Mouse (Mus musculus) MEL (cell line): ENCODE measurements around the gene Adap2. TPM values are rescaled to one million over a fixed set of nuclear protein-coding genes. Genes with fewer than 3 reads are reported as not detected.
A peak's percentile ranks its signal among the peaks of the same experiment; 100 is the strongest.

ENCODE experiments used
- DNase-seq: peaks from one replicate; pipeline ENCODE4 v3.0.0; 2011; ENCODE audit warnings: low read depth, low spot score
- H3K27ac ChIP-seq: 2 replicates; pipeline ENCODE4 v1.5.1; 2012; ENCODE audit warnings: low read depth, mild to moderate bottlenecking, control low read depth, low read length, moderate library complexity; ENCODE audit not compliant: control insufficient read depth
- H3K27me3 ChIP-seq, 2 experiments: fragments of 150-350 bp in 1 of 2; sonication (generic) in 1 of 2; 2 replicates each; pipeline ENCODE4 v1.6.1; 2012; ENCODE audit warnings: low read length in 2 of 2, mild to moderate bottlenecking in 2 of 2, improper control_type of control experiment in 1 of 2, moderate library complexity in 1 of 2; ENCODE audit not compliant: insufficient read depth in 2 of 2, control insufficient read depth in 1 of 2
- H3K36me3 ChIP-seq, 2 experiments: 2 replicates each; pipeline ENCODE4 v1.6.1; 2012 to 2014; ENCODE audit warnings: low read length in 2 of 2, improper control_type of control experiment in 1 of 2, inconsistent platforms in 1 of 2, mild to moderate bottlenecking in 1 of 2; ENCODE audit not compliant: insufficient read depth in 2 of 2, control insufficient read depth in 1 of 2
- H3K4me1 ChIP-seq, 2 experiments: fragments of 150-350 bp in 1 of 2; sonication (generic) in 1 of 2; 2 replicates each; pipeline ENCODE4 v1.6.1; 2012; ENCODE audit warnings: low read length in 2 of 2, improper control_type of control experiment in 1 of 2, mild to moderate bottlenecking in 1 of 2; ENCODE audit not compliant: insufficient read depth in 2 of 2, control insufficient read depth in 1 of 2
- H3K4me3 ChIP-seq, 2 experiments: fragments of 150-350 bp in 1 of 2; sonication (generic) in 1 of 2; 2 replicates each; pipeline ENCODE4 v1.5.1; 2012; ENCODE audit warnings: low read depth in 2 of 2, low read length in 2 of 2, mild to moderate bottlenecking in 2 of 2, moderate library complexity in 2 of 2, control low read depth in 1 of 2, improper control_type of control experiment in 1 of 2; ENCODE audit not compliant: control insufficient read depth in 1 of 2, insufficient read depth in 1 of 2
- H3K79me2 ChIP-seq: 2 replicates; pipeline ENCODE4 v1.6.1; 2012; ENCODE audit warnings: mild to moderate bottlenecking, low read length, moderate library complexity; ENCODE audit not compliant: control insufficient read depth, poor library complexity, insufficient read depth
- H3K9ac ChIP-seq: 2 replicates; pipeline ENCODE4 v1.6.1; 2012; ENCODE audit warnings: low read depth, mild to moderate bottlenecking, control low read depth, low read length, moderate library complexity; ENCODE audit not compliant: control insufficient read depth, poor library complexity, severe bottlenecking
- H3K9me3 ChIP-seq: fragments of 150-350 bp; sonication (generic); replicated peaks from 2 replicates; pipeline ENCODE4 v1.6.1; 2012; ENCODE audit warnings: mild to moderate bottlenecking, low read length, improper control_type of control experiment, moderate library complexity; ENCODE audit not compliant: insufficient read depth
- BHLHE40 ChIP-seq: IDR thresholded peaks from 2 replicates; pipeline ENCODE4 v1.6.1; 2012; ENCODE audit warnings: low read depth, mild to moderate bottlenecking, inconsistent platforms, low read length, improper control_type of control experiment, borderline replicate concordance
- CHD1 ChIP-seq: IDR thresholded peaks from 2 replicates; pipeline ENCODE4 v1.6.1; 2012; ENCODE audit warnings: low read depth, mild to moderate bottlenecking, inconsistent platforms, low read length, improper control_type of control experiment
- ELF1 ChIP-seq: IDR thresholded peaks from 2 replicates; pipeline ENCODE4 v1.6.1; 2014; ENCODE audit warnings: low read depth, mild to moderate bottlenecking, inconsistent platforms, low read length, improper control_type of control experiment, moderate library complexity
- EP300 ChIP-seq, 2 experiments: IDR thresholded peaks; 2 replicates each; pipeline ENCODE4 v1.6.1; 2011; ENCODE audit warnings: improper control_type of control experiment in 2 of 2, low read length in 2 of 2, low read depth in 1 of 2, mild to moderate bottlenecking in 1 of 2
- GABPA ChIP-seq: IDR thresholded peaks from 2 replicates; pipeline ENCODE4 v1.6.1; 2012; ENCODE audit warnings: low read depth, mild to moderate bottlenecking, inconsistent platforms, low read length, improper control_type of control experiment, moderate library complexity
- KAT2A ChIP-seq: conservative IDR thresholded peaks from 2 replicates; pipeline ENCODE4 v1.6.1; 2012; ENCODE audit warnings: low read depth, low read length, improper control_type of control experiment, inconsistent platforms
- MAFK ChIP-seq: IDR thresholded peaks from 2 replicates; pipeline ENCODE4 v1.6.1; 2011; ENCODE audit warnings: low read depth, mild to moderate bottlenecking, low read length, improper control_type of control experiment, borderline replicate concordance
- MAX ChIP-seq: IDR thresholded peaks from 2 replicates; pipeline ENCODE4 v1.6.1; 2011; ENCODE audit warnings: low read length, improper control_type of control experiment
- MXI1 ChIP-seq: IDR thresholded peaks from 2 replicates; pipeline ENCODE4 v1.6.1; 2011; ENCODE audit warnings: mild to moderate bottlenecking, low read depth, low read length, improper control_type of control experiment
- MYB ChIP-seq: IDR thresholded peaks from 2 replicates; pipeline ENCODE4 v1.6.1; 2011; ENCODE audit warnings: mild to moderate bottlenecking, low read depth, low read length, improper control_type of control experiment
- MYC ChIP-seq: IDR thresholded peaks from 2 replicates; pipeline ENCODE4 v1.6.1; 2011; ENCODE audit warnings: low read depth, mild to moderate bottlenecking, low read length, improper control_type of control experiment, moderate library complexity
- NELFE ChIP-seq: IDR thresholded peaks from 2 replicates; pipeline ENCODE4 v1.6.1; 2011; ENCODE audit warnings: low read depth, low read length, improper control_type of control experiment
- NRF1 ChIP-seq: IDR thresholded peaks from 2 replicates; pipeline ENCODE4 v1.6.1; 2014; ENCODE audit warnings: low read depth, mild to moderate bottlenecking, inconsistent platforms, low read length, improper control_type of control experiment, moderate library complexity; ENCODE audit not compliant: poor library complexity, insufficient read depth, severe bottlenecking
- POLR2AphosphoS2 ChIP-seq: IDR thresholded peaks from 2 replicates; pipeline ENCODE4 v1.6.1; 2011; ENCODE audit warnings: low read length, improper control_type of control experiment
- POLR2AphosphoS5 ChIP-seq: IDR thresholded peaks from 2 replicates; pipeline ENCODE4 v1.6.1; 2012; ENCODE audit warnings: low read depth, borderline replicate concordance, mild to moderate bottlenecking, inconsistent platforms, low read length, moderate library complexity, mixed read lengths
- RAD21 ChIP-seq: IDR thresholded peaks from 2 replicates; pipeline ENCODE4 v1.6.1; 2011; ENCODE audit warnings: mild to moderate bottlenecking, low read depth, low read length, improper control_type of control experiment
- TBP ChIP-seq: IDR thresholded peaks from 2 replicates; pipeline ENCODE4 v1.8.0; 2011; ENCODE audit warnings: low read depth, low read length, improper control_type of control experiment
- UBTF ChIP-seq: IDR thresholded peaks from 2 replicates; pipeline ENCODE4 v1.6.1; 2012; ENCODE audit warnings: low read depth, mild to moderate bottlenecking, inconsistent platforms, low read length, improper control_type of control experiment, moderate library complexity, borderline replicate concordance; ENCODE audit not compliant: insufficient read depth
- USF1 ChIP-seq: IDR thresholded peaks from 2 replicates; pipeline ENCODE4 v1.6.1; 2014; ENCODE audit warnings: low read depth, mild to moderate bottlenecking, inconsistent platforms, low read length, improper control_type of control experiment, moderate library complexity
- ZC3H11A ChIP-seq: IDR thresholded peaks from 2 replicates; pipeline ENCODE4 v1.6.1; 2012; ENCODE audit warnings: low read depth, mild to moderate bottlenecking, inconsistent platforms, low read length, improper control_type of control experiment
- ZKSCAN1 ChIP-seq: IDR thresholded peaks from 2 replicates; pipeline ENCODE4 v1.6.1; 2012; ENCODE audit warnings: low read depth, mild to moderate bottlenecking, inconsistent platforms, low read length, improper control_type of control experiment, moderate library complexity
- ZMIZ1 ChIP-seq: IDR thresholded peaks from 2 replicates; pipeline ENCODE4 v1.6.1; 2012; ENCODE audit warnings: low read depth, mild to moderate bottlenecking, inconsistent platforms, low read length, improper control_type of control experiment, moderate library complexity
- ZNF384 ChIP-seq: IDR thresholded peaks from 2 replicates; pipeline ENCODE4 v1.6.1; 2012; ENCODE audit warnings: low read depth, mild to moderate bottlenecking, inconsistent platforms, low read length, improper control_type of control experiment
- polyA plus RNA-seq, 2 experiments: library from polyadenylated mRNA; stranded (reverse) in 1 of 2; unstranded in 1 of 2; fragments of >175 nt in 1 of 2; fragments of >200 nt in 1 of 2; gene quantifications; 2 replicates each; pipeline versions ENCODE4 v1.2.1 to v1.2.4; 2012; ENCODE audit warnings: low replicate concordance in 2 of 2, low read depth in 1 of 2; ENCODE audit not compliant: insufficient read length in 2 of 2, insufficient read depth in 1 of 2, missing spikeins in 1 of 2
- total RNA-seq: library from RNA; depleted of rRNA; stranded (reverse); fragments of 300-350 nt; gene quantifications from 2 replicates; pipeline ENCODE4 v1.2.3, GENCODE M21; 2012

Adap2 gene
- total and polyA plus RNA-seq, 3 experiments, result not detected

GRCm38 (mm10) chr11:80176911-80177895 lies 23.3 kb downstream of the Adap2 start:
- no peak for DNase-seq
- Histone ChIP-seq H3K36me3 (no peaks in the 10 kb centered on the region; a peak in 1 of 4 replicates), H3K79me2 (no peaks in the 10 kb centered on the region), H3K27me3 (no peaks in the 10 kb centered on the region), H3K4me1 (peaks cover 0 to 12% of the 10 kb centered on the region in 2 experiments; a peak in 3 of 4 replicates), H3K9ac (no peak overlapping the region), H3K9me3 (no peaks in the 10 kb centered on the region), H3K4me3 (no peak overlapping the region), H3K27ac (no peak overlapping the region)
- no peak for TF ChIP-seq KAT2A
- TF ChIP-seq ZC3H11A, result no peak
- TF ChIP-seq TBP, result no peak
- TF ChIP-seq ZKSCAN1, result no peak
- no peak for TF ChIP-seq MYC
- TF ChIP-seq GABPA, result 0 out of 2 replicates have a peak, but pooled peaks have one; percentile 15
- no peak for TF ChIP-seq RAD21
- TF ChIP-seq NELFE, result no peak
- TF ChIP-seq ZNF384, result peak; percentile 96
- peak; percentile 85 for TF ChIP-seq MAFK
- TF ChIP-seq ELF1, result no peak

DNA sequence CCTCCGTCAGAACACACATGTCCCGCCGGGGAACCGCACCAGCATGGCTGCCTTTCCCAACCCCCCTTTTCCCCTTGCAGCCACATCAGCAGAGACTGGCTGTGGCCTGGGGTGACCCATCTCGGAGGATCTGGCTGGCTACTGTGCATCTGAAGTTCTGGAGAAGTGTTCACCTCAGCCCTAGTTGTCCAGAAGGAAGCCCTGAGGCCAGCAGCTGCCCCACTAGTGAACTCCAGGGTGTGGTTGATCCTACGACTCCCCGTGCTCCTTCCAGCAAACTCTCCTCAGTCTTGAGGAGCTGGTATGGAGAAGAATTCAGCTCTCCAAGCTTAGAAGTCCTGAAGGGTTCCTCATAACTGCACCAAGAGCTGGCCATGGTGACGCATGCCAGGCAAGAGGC lies 24.4 kb downstream of the Adap2 start:
- Histone ChIP-seq H3K36me3 (no peaks in the 10 kb centered on the region; a peak in 1 of 4 replicates), H3K79me2 (no peaks in the 10 kb centered on the region), H3K4me1 (peaks cover 0 to 12% of the 10 kb centered on the region in 2 experiments; a peak in 3 of 4 replicates), H3K9ac (no peak overlapping the region), H3K4me3 (no peak overlapping the region), H3K27ac (no peak overlapping the region), H3K9me3 (no peaks in the 10 kb centered on the region), H3K27me3 (no peaks in the 10 kb centered on the region)
- TF ChIP-seq KAT2A (no peak), MAFK (no peak), MAX (no peak), UBTF (no peak), ZMIZ1 (no peak), MXI1 (no peak), GABPA (no peak), BHLHE40 (no peak), CHD1 (no peak), POLR2AphosphoS2 (no peak), POLR2AphosphoS5 (no peak), MYB (no peak), EP300 (IDR thresholded peaks at IDR 0.05; ENCODE audit: low read depth in 1 of 2, low read length in 2 of 2) (no peak), USF1 (no peak), NRF1 (no peak), ZC3H11A (no peak)
- no peak for DNase-seq
